Mouse (Mus musculus) embryo, embryonic 10.5 days (tissue): ENCODE data around the gene Rnf41.

ENCODE experiments used
- DNase-seq: peaks from one replicate; pipeline ENCODE4 v3.0.0-alpha.2; 2015; ENCODE audit warnings: low spot score

Gene Rnf41

DNA sequence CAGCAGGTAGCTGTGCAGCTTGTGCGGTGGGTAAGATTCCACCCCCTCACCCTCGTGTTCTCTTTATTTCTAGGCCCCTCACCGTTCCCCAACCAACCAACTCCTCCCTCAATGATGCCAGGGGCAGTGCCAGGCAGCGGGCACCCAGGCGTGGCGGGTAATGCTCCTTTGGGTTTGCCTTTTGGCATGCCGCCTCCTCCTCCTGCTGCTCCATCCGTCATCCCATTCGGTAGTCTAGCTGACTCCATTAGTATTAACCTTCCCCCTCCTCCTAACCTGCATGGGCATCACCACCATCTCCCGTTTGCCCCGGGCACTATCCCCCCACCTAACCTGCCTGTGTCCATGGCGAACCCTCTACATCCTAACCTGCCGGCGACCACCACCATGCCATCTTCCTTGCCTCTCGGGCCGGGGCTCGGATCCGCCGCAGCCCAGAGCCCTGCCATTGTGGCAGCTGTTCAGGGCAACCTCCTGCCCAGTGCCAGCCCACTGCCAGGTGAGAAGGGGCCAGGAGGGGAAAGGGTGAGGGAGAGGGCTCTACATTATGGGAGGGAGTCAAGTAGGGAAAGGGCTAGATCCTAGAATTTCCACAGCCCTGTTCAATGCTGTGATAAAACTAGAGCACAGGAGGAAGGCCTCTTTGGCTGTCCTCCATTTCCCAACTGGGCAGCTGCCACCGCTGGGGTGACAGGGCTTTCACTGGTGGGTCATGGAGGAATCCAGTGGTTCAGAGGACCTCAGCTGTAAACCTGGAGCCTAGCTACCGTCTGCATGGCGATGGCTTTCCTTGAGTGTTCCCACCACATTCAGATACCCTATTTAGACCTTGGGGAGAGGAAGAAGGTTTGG lies 76.6 kb downstream of the Rnf41 start:
- no peak for DNase-seq

DNA sequence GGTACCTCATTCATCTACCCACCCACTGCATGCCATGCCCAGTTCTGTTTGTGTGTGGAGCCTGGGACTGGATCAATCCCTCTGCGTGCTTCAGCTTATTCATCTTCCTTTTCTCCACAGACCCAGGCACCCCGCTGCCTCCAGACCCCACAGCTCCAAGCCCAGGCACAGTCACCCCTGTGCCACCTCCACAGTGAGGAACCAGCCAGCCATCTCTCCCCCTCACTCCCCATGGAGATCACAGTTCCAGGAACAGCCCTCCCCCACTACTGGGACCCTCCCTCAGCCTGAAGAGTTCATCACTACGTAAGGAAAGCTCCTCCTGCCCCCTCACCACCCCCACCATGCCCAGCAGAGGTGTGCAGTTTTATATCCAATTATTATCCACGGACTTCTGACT lies 77.3 kb downstream of the Rnf41 start:
- DNase-seq = no peak

DNA sequence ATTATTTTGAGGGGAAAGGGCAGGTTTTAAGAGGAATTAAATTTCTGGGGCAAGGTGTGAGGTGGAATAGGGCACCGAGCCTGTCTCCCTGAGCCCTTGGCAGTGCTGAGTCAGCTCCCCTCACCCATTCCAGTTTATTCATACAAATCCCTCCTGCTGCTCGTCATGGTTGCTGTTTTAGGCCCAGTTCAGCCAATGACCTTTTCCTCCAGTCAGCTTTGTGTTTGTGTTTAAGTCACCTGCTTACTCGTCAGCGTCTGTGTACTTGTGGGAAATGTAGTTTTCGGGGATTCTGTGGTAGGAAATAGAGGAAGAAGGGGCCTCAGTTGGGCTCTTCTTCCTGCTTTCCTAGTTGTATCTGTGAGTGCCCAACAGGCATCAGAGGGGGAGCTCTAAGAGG lies 77.9 kb downstream of the Rnf41 start:
- DNase-seq = no peak

DNA sequence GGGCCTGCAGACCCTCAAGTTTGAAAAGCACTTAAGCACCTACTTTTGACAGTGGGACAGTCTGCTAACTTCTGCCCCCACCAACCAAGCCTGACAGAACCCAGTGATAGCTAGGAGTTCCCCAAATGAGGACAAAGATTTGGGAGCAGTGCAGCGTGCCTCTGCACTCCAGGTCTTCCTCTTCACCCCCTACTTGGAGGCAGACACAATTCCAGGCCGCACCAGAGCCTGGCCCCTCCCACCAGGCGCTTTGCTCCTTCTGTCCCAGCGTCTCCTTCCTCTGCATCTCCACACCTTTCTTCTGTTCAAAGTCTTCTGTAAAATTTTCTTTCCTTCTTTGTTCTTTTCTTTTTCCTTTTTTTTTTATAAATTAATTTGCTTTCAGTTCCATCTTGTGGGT lies 78.3 kb downstream of the Rnf41 start:
- no peak for DNase-seq

DNA sequence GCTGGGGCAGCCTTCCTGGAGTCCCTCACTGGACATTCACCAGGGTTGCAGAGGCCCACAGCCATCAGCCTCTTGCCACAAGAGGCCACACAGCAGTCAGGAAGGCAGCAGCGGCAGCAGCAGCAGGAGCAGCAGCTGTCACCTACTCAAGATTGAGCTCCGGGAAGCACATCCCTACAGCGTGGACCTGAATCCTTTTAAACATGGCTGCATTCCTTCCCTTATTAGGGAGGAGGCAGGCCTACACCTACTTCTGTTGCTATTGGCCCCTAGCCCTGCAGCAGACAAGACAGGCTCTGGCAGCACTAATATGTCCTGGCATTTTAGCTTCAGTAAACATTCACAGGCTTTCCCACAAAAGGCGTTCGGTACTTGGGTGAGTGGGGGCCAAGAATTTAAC lies 78.8 kb downstream of the Rnf41 start:
- no peak for DNase-seq

DNA sequence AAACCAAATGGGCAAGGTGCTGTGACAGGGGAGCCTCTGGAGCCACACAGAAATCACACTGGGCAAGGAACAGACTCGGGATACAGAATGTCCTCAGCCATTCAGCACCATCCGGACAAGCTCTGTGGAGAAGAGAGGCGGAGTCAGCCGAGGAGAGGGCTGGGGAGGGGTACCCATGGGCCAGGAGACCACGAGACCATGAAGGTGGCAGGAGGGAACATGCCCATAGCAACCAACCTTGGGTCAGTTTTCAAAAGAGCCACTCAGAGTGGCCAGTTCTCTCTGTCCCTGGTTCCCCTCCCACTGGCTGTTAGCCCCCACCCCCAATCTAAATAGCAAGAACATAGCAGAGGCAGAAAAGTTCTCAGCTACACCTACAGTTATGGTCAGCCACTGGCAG lies 79.5 kb downstream of the Rnf41 start:
- DNase-seq = no peak
